Mouse (Mus musculus) liver, embryonic 13.5 days (tissue): ENCODE results near the gene Thumpd3. TPM values are rescaled to one million over a fixed set of nuclear protein-coding genes. Genes with fewer than 3 reads are reported as not detected.

Source experiments
- ATAC-seq: fragments of 200-750 bp; cut with Nextera tagmentation; 2 replicates; pipeline ENCODE4 v1.8.0; 2017; ENCODE audit warnings: low read depth, mild to moderate bottlenecking, moderate number of reproducible peaks, moderate library complexity
- DNase-seq: peaks from one replicate; pipeline ENCODE4 v3.0.0; 2022
- H3K27ac ChIP-seq: fragments of 300-500 bp; sonication (generic); 2 replicates; pipeline ENCODE4 v1.5.1; 2015; ENCODE audit warnings: moderate library complexity, mild to moderate bottlenecking, inconsistent platforms
- H3K27me3 ChIP-seq: fragments of 300-500 bp; sonication (generic); 2 replicates; pipeline ENCODE4 v1.6.1; 2015; ENCODE audit warnings: mild to moderate bottlenecking, inconsistent platforms
- H3K36me3 ChIP-seq: fragments of 300-500 bp; sonication (generic); 2 replicates; pipeline ENCODE4 v1.6.1; 2015; ENCODE audit warnings: mild to moderate bottlenecking, inconsistent platforms
- H3K4me1 ChIP-seq: fragments of 300-500 bp; sonication (generic); replicated peaks from 2 replicates; pipeline ENCODE4 v1.6.1; 2015; ENCODE audit warnings: inconsistent platforms
- H3K4me2 ChIP-seq: fragments of 300-500 bp; sonication (generic); 2 replicates; pipeline ENCODE4 v1.6.1; 2015; ENCODE audit warnings: inconsistent platforms, mild to moderate bottlenecking, moderate library complexity
- H3K4me3 ChIP-seq: fragments of 300-500 bp; sonication (generic); replicated peaks from 2 replicates; pipeline ENCODE4 v1.5.1; 2015; ENCODE audit warnings: mild to moderate bottlenecking, inconsistent platforms
- H3K9ac ChIP-seq: fragments of 300-500 bp; sonication (generic); 2 replicates; pipeline ENCODE4 v1.6.1; 2015; ENCODE audit warnings: mild to moderate bottlenecking, inconsistent platforms
- H3K9me3 ChIP-seq: fragments of 300-500 bp; sonication (generic); replicated peaks from 2 replicates; pipeline ENCODE4 v1.6.1; 2016; ENCODE audit warnings: inconsistent platforms
- WGBS: fragments of 180-500 bp; shearing (Covaris S2); methylation state at CpG from one replicate; pipeline ENCODE4 v1.1.7; 2015; ENCODE audit not compliant: insufficient replicate concordance; 5-methylcytosine and 5-hydroxymethylcytosine counted together
- polyA plus RNA-seq: library from polyadenylated mRNA; unstranded; fragments of >200 nt; fragmentation: Nextera tagmentation; extraction: Ambion mirVana; gene quantifications from 2 replicates; pipeline ENCODE4 v1.2.1, GENCODE M21; 2015

The Thumpd3 gene
- polyA plus RNA-seq, 1 experiment from 2014 or later = 43.8 TPM

- Histone ChIP-seq H3K4me1 (no peaks in the 10 kb centered on the region; the same call in 1 of the 2 replicates), H3K4me2 (no peak overlapping the region), H3K36me3 (peaks cover 82% of the 10 kb centered on the region), H3K4me3 (no peak overlapping the region), H3K9ac (no peak overlapping the region), H3K27me3 (no peaks in the 10 kb centered on the region), H3K9me3 (no peaks in the 10 kb centered on the region), H3K27ac (no peak overlapping the region)
- no peak for DNase-seq
- ATAC-seq = no peak
- WGBS = 45% methylated on average over 1 of the region's 1 CpGs
Measured at GRCm38 (mm10) chr6:113060892-113061563, 15.0 kb downstream of the Thumpd3 start.

GRCm38 (mm10) chr6:113062253-113062652 is 16.2 kb downstream of the Thumpd3 start:
- Histone ChIP-seq H3K4me3 (no peak overlapping the region), H3K36me3 (peaks cover 86% of the 10 kb centered on the region), H3K4me1 (no peaks in the 10 kb centered on the region; the same call in 1 of the 2 replicates), H3K27me3 (no peaks in the 10 kb centered on the region), H3K9ac (no peak overlapping the region), H3K9me3 (no peaks in the 10 kb centered on the region), H3K27ac (no peak overlapping the region), H3K4me2 (no peak overlapping the region)
- WGBS = 78% methylated on average over 3 of the region's 3 CpGs
- no peak for ATAC-seq
- no peak for DNase-seq

GRCm38 (mm10) chr6:113063363-113063762 is 17.3 kb downstream of the Thumpd3 start:
- no peak for ATAC-seq
- Histone ChIP-seq H3K4me2 (no peak overlapping the region), H3K27ac (no peak overlapping the region), H3K9ac (no peak overlapping the region), H3K4me3 (no peak overlapping the region), H3K27me3 (no peaks in the 10 kb centered on the region), H3K36me3 (peaks cover 90% of the 10 kb centered on the region), H3K9me3 (no peaks in the 10 kb centered on the region), H3K4me1 (no peaks in the 10 kb centered on the region; the same call in 1 of the 2 replicates)
- 78% methylated on average over 10 of the region's 10 CpGs for WGBS
- no peak for DNase-seq

GRCm38 (mm10) chr6:113065186-113065585 is 19.2 kb downstream of the Thumpd3 start:
- DNase-seq = no peak
- Histone ChIP-seq H3K36me3 (peaks cover 90% of the 10 kb centered on the region), H3K27me3 (no peaks in the 10 kb centered on the region), H3K9ac (no peak overlapping the region), H3K4me2 (no peak overlapping the region), H3K9me3 (no peaks in the 10 kb centered on the region), H3K27ac (no peak overlapping the region), H3K4me3 (no peak overlapping the region), H3K4me1 (peaks cover 12% of the 10 kb centered on the region)
- 85% methylated on average over 3 of the region's 3 CpGs for WGBS
- ATAC-seq = no peak

GRCm38 (mm10) chr6:113069154-113069553 is 23.1 kb downstream of the Thumpd3 start:
- DNase-seq = no peak
- Histone ChIP-seq H3K27ac (peak overlapping the region; percentile 47), H3K4me1 (peaks cover 34% of the 10 kb centered on the region), H3K9ac (0 out of 2 replicates have a peak overlapping the region, but pooled peaks have one; percentile 1), H3K4me3 (no peak overlapping the region), H3K4me2 (no peak overlapping the region), H3K9me3 (no peaks in the 10 kb centered on the region), H3K36me3 (peaks cover 63% of the 10 kb centered on the region), H3K27me3 (no peaks in the 10 kb centered on the region)
- WGBS = 79% methylated on average over 1 of the region's 1 CpGs
- no peak for ATAC-seq

- no peak for ATAC-seq
Measured at GRCm38 (mm10) chr6:113075261-113075660, 29.2 kb downstream of the Thumpd3 start.

GRCm38 (mm10) chr6:113076012-113076685 is 30.1 kb downstream of the Thumpd3 start:
- Histone ChIP-seq H3K4me1 (peaks cover 53% of the 10 kb centered on the region), H3K27ac (peak overlapping the region; percentile 100), H3K27me3 (no peaks in the 10 kb centered on the region), H3K4me3 (peak overlapping the region; percentile 96), H3K9me3 (no peaks in the 10 kb centered on the region), H3K4me2 (peak overlapping the region; percentile 83), H3K9ac (peak overlapping the region; percentile 99), H3K36me3 (peaks cover 8% of the 10 kb centered on the region)
- peak; percentile 95 for DNase-seq
- WGBS = under 1% methylated on average over 52 of the region's 55 CpGs
- peak; percentile 77 for ATAC-seq

More at GRCm38 (mm10) chr6:113075261-113075660, 29.2 kb downstream of the Thumpd3 start:
- WGBS = 13% methylated on average over 3 of the region's 3 CpGs
- H3K27me3 ChIP-seq = no peaks in the 10 kb centered on the region
- peak overlapping the region; percentile 99 for H3K9ac ChIP-seq
- H3K27ac ChIP-seq = peak overlapping the region; percentile 100
- H3K36me3 ChIP-seq = peaks cover 10% of the 10 kb centered on the region
- peak overlapping the region; percentile 96 for H3K4me3 ChIP-seq
- no peak for DNase-seq
- H3K4me1 ChIP-seq = peaks cover 51% of the 10 kb centered on the region
- H3K9me3 ChIP-seq = no peaks in the 10 kb centered on the region
- peak overlapping the region; percentile 83 for H3K4me2 ChIP-seq

- H3K4me2 ChIP-seq = peak within 1 kb of the TSS; percentile 93
- DNase-seq (peak; percentile 96), ATAC-seq (peak; percentile 84)
- WGBS = under 1% methylated on average over 68 of the region's 91 CpGs
- H3K9ac ChIP-seq = peak within 1 kb of the TSS; percentile 99
- peak within 1 kb of the TSS; percentile 100 for H3K27ac ChIP-seq
- H3K27me3 ChIP-seq = no peaks in the 10 kb centered on the region
- H3K9me3 ChIP-seq = no peaks in the 10 kb centered on the region
- 0 out of 2 replicates have a peak, but pooled peaks cover 3% of the 10 kb centered on the region for H3K36me3 ChIP-seq
- H3K4me3 ChIP-seq = peak within 1 kb of the TSS; percentile 96
- H3K4me1 ChIP-seq = peaks cover 52% of the 10 kb centered on the region
Measured at GRCm38 (mm10) chr6:113076686-113077516, 30.9 kb downstream of the Thumpd3 start, which contains the start of gene Setd5. Gene Setd5, plus strand, starts transcription at chr6:113077365.

- Histone ChIP-seq H3K9ac (peak overlapping the region; percentile 99), H3K4me3 (peak overlapping the region; percentile 96), H3K27ac (peak overlapping the region; percentile 100), H3K4me1 (peaks cover 58% of the 10 kb centered on the region), H3K27me3 (no peaks in the 10 kb centered on the region), H3K36me3 (0 out of 2 replicates have a peak, but pooled peaks cover 3% of the 10 kb centered on the region), H3K9me3 (no peaks in the 10 kb centered on the region), H3K4me2 (peak overlapping the region; percentile 93)
- DNase-seq (no peak), ATAC-seq (no peak)
- WGBS = under 1% methylated on average over 28 of the region's 28 CpGs
Measured at GRCm38 (mm10) chr6:113077569-113078030, 31.6 kb downstream of the Thumpd3 start.

- Histone ChIP-seq H3K4me3 (peak overlapping the region; percentile 96), H3K36me3 (0 out of 2 replicates have a peak, but pooled peaks cover 2% of the 10 kb centered on the region), H3K9me3 (no peaks in the 10 kb centered on the region), H3K27me3 (no peaks in the 10 kb centered on the region), H3K9ac (peak overlapping the region; percentile 99), H3K27ac (peak overlapping the region; percentile 100), H3K4me1 (peaks cover 58% of the 10 kb centered on the region), H3K4me2 (peak overlapping the region; percentile 93)
- WGBS = under 1% methylated on average over 18 of the region's 18 CpGs
- DNase-seq (peak; percentile 50), ATAC-seq (no peak)
Measured at GRCm38 (mm10) chr6:113078031-113078721, 32.2 kb downstream of the Thumpd3 start.
